Mouse (Mus musculus) ES-E14 (cell line): ENCODE measurements around the gene Bpifa5. TPM values are rescaled to one million over a fixed set of nuclear protein-coding genes. Genes with fewer than 3 reads are reported as not detected.

Source experiments
- DNase-seq: peaks from one replicate; pipeline ENCODE4 v3.0.0-alpha.2; 2013; ENCODE audit warnings: low read depth, low spot score
- H3K27ac ChIP-seq: 2 replicates; pipeline ENCODE4 v1.5.1; 2012; ENCODE audit warnings: low read depth, mild to moderate bottlenecking, low read length, moderate library complexity, mixed read lengths; ENCODE audit not compliant: poor library complexity, insufficient read depth, severe bottlenecking
- H3K36me3 ChIP-seq: 2 replicates; pipeline ENCODE4 v1.6.1; 2012; ENCODE audit warnings: mild to moderate bottlenecking, low read length, moderate library complexity, mixed read lengths; ENCODE audit not compliant: control insufficient read depth, poor library complexity, insufficient read depth, severe bottlenecking
- H3K4me1 ChIP-seq, 2 experiments: fragments of 150-350 bp in 1 of 2; sonication (generic) in 1 of 2; 2 replicates each; pipeline ENCODE4 v1.6.1; 2012; ENCODE audit warnings: low read length in 2 of 2, mild to moderate bottlenecking in 1 of 2, mixed read lengths in 1 of 2; ENCODE audit not compliant: control insufficient read depth in 2 of 2, insufficient read depth in 2 of 2, poor library complexity in 1 of 2
- H3K4me3 ChIP-seq, 2 experiments: fragments of 150-350 bp in 1 of 2; sonication (generic) in 1 of 2; 2 replicates each; pipeline ENCODE4 v1.5.1; 2012; ENCODE audit warnings: low read length in 2 of 2, low read depth in 1 of 2, mild to moderate bottlenecking in 1 of 2, mixed read lengths in 1 of 2; ENCODE audit not compliant: insufficient read depth in 1 of 2, poor library complexity in 1 of 2, severe bottlenecking in 1 of 2
- H3K9ac ChIP-seq: 2 replicates; pipeline ENCODE4 v1.6.1; 2012; ENCODE audit warnings: low read depth, mild to moderate bottlenecking, low read length, mixed read lengths; ENCODE audit not compliant: poor library complexity, insufficient read depth, severe bottlenecking
- H3K9me3 ChIP-seq: fragments of 150-350 bp; sonication (generic); 2 replicates; pipeline ENCODE4 v1.6.1; 2012; ENCODE audit warnings: low read depth, mild to moderate bottlenecking, low read length; ENCODE audit not compliant: control insufficient read depth, insufficient read depth
- CHD2 ChIP-seq: IDR thresholded peaks from 2 replicates; pipeline ENCODE4 v1.6.1; 2014; ENCODE audit warnings: mild to moderate bottlenecking, low read depth, low read length, inconsistent platforms
- HCFC1 ChIP-seq: IDR thresholded peaks from 2 replicates; pipeline ENCODE4 v1.6.1; 2012; ENCODE audit warnings: low read length, inconsistent platforms, borderline replicate concordance; ENCODE audit not compliant: insufficient read depth
- MAFK ChIP-seq: IDR thresholded peaks from 2 replicates; pipeline ENCODE4 v1.6.1; 2014; ENCODE audit warnings: mild to moderate bottlenecking, low read depth, low read length, inconsistent platforms; ENCODE audit not compliant: insufficient read depth
- ZC3H11A ChIP-seq: IDR thresholded peaks from 2 replicates; pipeline ENCODE4 v1.6.1; 2012; ENCODE audit warnings: low read depth, mild to moderate bottlenecking, inconsistent platforms, low read length, borderline replicate concordance
- ZNF384 ChIP-seq: IDR thresholded peaks from 2 replicates; pipeline ENCODE4 v1.6.1; 2012; ENCODE audit warnings: low read depth, low read length, inconsistent platforms
- in situ Hi-C, 2 experiments: fragments of 600-800 bp; cut with MboI; formaldehyde crosslinking; loops; one replicate each; pipeline ENCODE4 v1.15.1; 2025; ENCODE audit warnings: low sequenced_read_pairs in 2 of 2, inconsistent platforms in 1 of 2; ENCODE audit not compliant: unreplicated experiment in 2 of 2
- total RNA-seq: library from RNA; depleted of rRNA; stranded (reverse); fragments of 300-350 nt; gene quantifications from 2 replicates; pipeline ENCODE4 v1.2.3, GENCODE M21; 2012

Gene Bpifa5
- total RNA-seq, 1 experiment, result not detected

DNA sequence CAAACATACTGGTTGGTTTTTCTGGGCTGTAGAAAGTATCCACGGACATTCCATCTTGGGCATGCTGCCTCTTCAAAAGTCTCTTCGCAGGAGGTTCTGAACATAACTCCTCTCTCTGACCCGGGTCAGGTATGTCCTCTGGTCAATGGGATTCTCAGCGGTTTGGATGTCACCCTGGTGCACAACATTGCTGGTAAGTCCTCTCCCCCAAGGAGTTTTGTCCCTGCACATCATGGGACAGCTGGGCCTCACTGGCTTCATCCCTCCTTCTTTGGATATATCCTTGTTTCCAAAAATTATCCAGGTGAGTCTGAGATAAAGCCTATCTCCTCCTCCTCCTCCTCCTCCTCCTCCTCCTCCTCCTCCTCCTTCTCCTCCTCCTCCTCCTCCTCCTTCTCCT lies 14.9 kb upstream of the Bpifa5 start:
- Histone ChIP-seq H3K27ac (no peak overlapping the region), H3K4me1 (no peaks in the 10 kb centered on the region), H3K4me3 (no peak overlapping the region), H3K9ac (no peak overlapping the region), H3K9me3 (no peaks in the 10 kb centered on the region), H3K36me3 (no peaks in the 10 kb centered on the region)
- in situ Hi-C loops, result no loop called here
- TF ChIP-seq HCFC1 (no peak), CHD2 (no peak), MAFK (no peak)
- DNase-seq, result no peak

DNA sequence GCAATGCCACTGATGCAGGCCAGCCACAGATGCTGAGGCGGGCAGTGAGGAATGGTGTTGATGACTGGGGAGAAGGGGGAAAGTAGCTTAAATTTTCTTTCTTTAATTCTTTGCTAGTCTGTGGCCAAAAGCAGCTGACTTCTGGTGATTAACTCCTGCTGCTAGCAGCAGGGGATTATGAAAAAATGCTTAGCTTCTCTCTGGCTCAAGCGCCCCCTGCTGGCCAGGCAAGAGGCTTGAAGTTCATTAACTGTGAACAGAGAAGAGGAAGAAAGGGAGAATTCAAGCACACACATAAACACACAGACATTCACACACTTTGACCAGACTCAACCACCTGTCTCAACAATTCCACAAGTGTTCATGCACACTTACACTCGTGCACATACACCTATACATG lies 4.0 kb upstream of the Bpifa5 start:
- H3K4me1 ChIP-seq, result no peaks in the 10 kb centered on the region

GRCm38 (mm10) chr2:154163306-154163705 lies 899 bp downstream of the Bpifa5 start:
- Histone ChIP-seq H3K9ac (no peak overlapping the region), H3K4me3 (no peak overlapping the region), H3K9me3 (no peaks in the 10 kb centered on the region), H3K36me3 (no peaks in the 10 kb centered on the region), H3K4me1 (no peaks in the 10 kb centered on the region), H3K27ac (no peak overlapping the region)
- DNase-seq, result no peak
- in situ Hi-C loops, result no loop called here
- TF ChIP-seq CHD2, result no peak

More for the DNA sequence above, 4.0 kb upstream of the Bpifa5 start:
- Histone ChIP-seq H3K27ac (no peak overlapping the region), H3K9me3 (no peaks in the 10 kb centered on the region), H3K4me3 (no peak overlapping the region), H3K36me3 (no peaks in the 10 kb centered on the region), H3K9ac (no peak overlapping the region)
- DNase-seq, result peak; percentile 41
- in situ Hi-C loops, result no loop called here
- no peak for TF ChIP-seq CHD2
- peak; percentile 90 for TF ChIP-seq ZNF384

DNA sequence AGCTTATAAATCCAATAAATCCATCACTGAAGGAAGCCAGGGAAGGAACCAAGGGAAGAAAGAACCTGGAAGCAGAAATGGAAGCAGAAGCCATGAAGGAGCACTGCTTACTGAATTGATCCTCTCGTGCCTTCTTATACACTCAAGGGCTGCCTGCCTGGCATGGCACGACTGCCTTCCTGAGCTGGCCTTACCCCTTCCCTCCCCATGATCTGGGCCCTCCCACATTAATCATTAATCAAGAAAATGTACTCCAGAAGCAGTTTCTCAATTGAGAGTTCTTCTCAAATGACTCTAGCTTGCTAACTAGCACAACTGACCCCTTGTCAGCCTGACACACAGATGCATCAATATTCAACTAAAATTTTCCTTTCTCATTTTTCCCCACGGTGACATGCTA lies 6.8 kb downstream of the Bpifa5 start:
- Histone ChIP-seq H3K36me3 (no peaks in the 10 kb centered on the region), H3K4me1 (no peaks in the 10 kb centered on the region), H3K27ac (no peak overlapping the region), H3K4me3 (no peak overlapping the region), H3K9ac (no peak overlapping the region), H3K9me3 (no peaks in the 10 kb centered on the region)
- TF ChIP-seq MAFK, result no peak
- no peak for TF ChIP-seq HCFC1
- no peak for TF ChIP-seq ZC3H11A
- no peak for TF ChIP-seq ZNF384
- TF ChIP-seq CHD2, result no peak
- DNase-seq, result no peak
- in situ Hi-C loops, result no loop called here

- Histone ChIP-seq H3K9ac (no peak overlapping the region), H3K36me3 (no peaks in the 10 kb centered on the region), H3K4me3 (no peak overlapping the region), H3K27ac (no peak overlapping the region), H3K9me3 (no peaks in the 10 kb centered on the region), H3K4me1 (no peaks in the 10 kb centered on the region)
- no peak for TF ChIP-seq MAFK
- no peak for TF ChIP-seq ZNF384
- TF ChIP-seq HCFC1, result no peak
- no peak for TF ChIP-seq CHD2
- no peak for TF ChIP-seq ZC3H11A
- no peak for DNase-seq
- in situ Hi-C loops, result no loop called here
Measured at GRCm38 (mm10) chr2:154171621-154172020, 9.2 kb downstream of the Bpifa5 start.
